Mouse (Mus musculus) bone marrow, adult 2 months (tissue): ENCODE measurements around the gene Tspo.

Experiments
- CTCF ChIP-seq: fragments of 200-500 bp; IDR thresholded peaks from 2 replicates; pipeline ENCODE4 v1.5.1; 2011; ENCODE audit warnings: low read length, control low read depth; ENCODE audit not compliant: control insufficient read depth, insufficient read depth
- POLR2A ChIP-seq: fragments of 200-500 bp; IDR thresholded peaks from 2 replicates; pipeline ENCODE4 v1.6.1; 2011; ENCODE audit warnings: low read depth, mild to moderate bottlenecking, control low read depth, low read length, borderline replicate concordance; ENCODE audit not compliant: control insufficient read depth

DNA sequence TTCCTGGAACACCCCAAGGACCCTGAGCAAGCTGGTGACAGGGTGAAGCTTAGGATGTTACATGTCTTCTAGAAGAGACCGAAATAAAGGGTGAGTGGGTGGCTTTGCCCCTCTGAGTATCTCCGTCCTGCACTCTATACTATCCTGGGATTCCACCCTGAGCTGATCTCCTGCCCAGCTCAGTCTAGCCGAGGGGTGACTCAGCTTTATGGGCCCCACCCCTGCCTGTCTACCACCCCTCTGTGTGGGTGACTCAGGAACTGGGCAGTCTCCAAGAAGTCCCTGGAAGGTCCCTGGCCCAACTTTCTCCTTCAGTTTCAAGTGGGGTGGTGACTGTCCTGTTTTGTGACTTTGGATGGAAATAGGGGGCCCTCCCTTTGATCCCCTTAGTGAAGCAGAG is 2.0 kb downstream of the Tspo start:
- TF ChIP-seq CTCF (no peak), POLR2A (no peak)
